Mouse (Mus musculus) c-Kit-positive CD71-negative TER-119-negative erythroid progenitor cells, embryonic 14.5 days (primary cell): ENCODE results near the gene Hoxb7.

ENCODE experiments used
- DNase-seq: peaks from one replicate; pipeline ENCODE4 v3.0.0-alpha.2; 2013; ENCODE audit warnings: low read depth

Hoxb7 gene

GRCm38 (mm10) chr11:96334998-96335397 lies 48.6 kb downstream of the Hoxb7 start:
- no peak for DNase-seq

- DNase-seq = no peak
Measured at GRCm38 (mm10) chr11:96336597-96336996, 50.2 kb downstream of the Hoxb7 start.

GRCm38 (mm10) chr11:96337026-96337425 lies 50.6 kb downstream of the Hoxb7 start:
- no peak for DNase-seq

GRCm38 (mm10) chr11:96338957-96339855 lies 52.8 kb downstream of the Hoxb7 start:
- no peak for DNase-seq
